Mouse (Mus musculus): ENCODE data around the gene Rasd2. TPM values are rescaled to one million over a fixed set of nuclear protein-coding genes. Genes with fewer than 3 reads are reported as not detected.

Rasd2 gene
- total and polyA plus RNA-seq, 3 experiments, result 2.9 to 5.6 (median 3.7) TPM

DNA sequence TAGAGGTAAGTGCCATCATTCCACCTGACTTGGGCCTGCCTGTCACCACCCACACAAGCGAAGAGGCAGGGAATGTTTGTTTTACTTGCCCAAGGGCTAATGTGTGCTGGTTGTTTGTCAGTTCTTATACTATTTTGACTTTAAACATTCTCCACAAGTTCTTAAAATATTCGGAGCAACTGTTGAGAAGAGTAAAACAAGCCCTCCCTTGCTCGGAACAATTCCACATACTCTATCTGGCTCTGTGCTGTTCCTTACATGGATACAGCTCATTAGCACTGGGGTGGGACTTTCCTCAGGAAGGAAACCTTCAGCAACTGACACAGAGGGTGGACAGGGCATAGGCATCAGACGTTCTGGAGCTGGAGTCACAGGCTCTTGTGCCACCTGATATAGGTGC is 15.9 kb upstream of the Rasd2 start:
- no peak for TF ChIP-seq CTCF (IDR thresholded peaks at IDR 0.05)
- TF ChIP-seq EP300 (IDR thresholded peaks at IDR 0.05; ENCODE audit: insufficient read depth, low read depth, low read length), result no peak
- no peak for TF ChIP-seq POLR2A (IDR thresholded peaks at IDR 0.05; ENCODE audit: insufficient read depth, low read depth, low read length)
- H3K27me3 ChIP-seq (ENCODE audit: control insufficient read depth, insufficient read depth, low read length), result no peaks in the 10 kb centered on the region
- no peak overlapping the region for H3K9ac ChIP-seq (ENCODE audit: low read depth, low read length)
- intact Hi-C loops (cut with DNase I), result no loop called here
- H3K27ac ChIP-seq, result peak overlapping the region; percentile 30
- no peaks in the 10 kb centered on the region for H3K79me2 ChIP-seq (replicated peaks; ENCODE audit: control insufficient read depth, insufficient read depth, low read length)
- no peaks in the 10 kb centered on the region for H3K36me3 ChIP-seq (ENCODE audit: control insufficient read depth, insufficient read depth, low read length)
- peaks cover 6% of the 10 kb centered on the region for H3K4me1 ChIP-seq (ENCODE audit: control insufficient read depth, insufficient read depth, low read length)
- 56% methylated on average over 4 of the region's 4 CpGs for WGBS
- peak in 1 of 2 experiments; percentile 17 for DNase-seq
- no peak overlapping the region for H3K4me3 ChIP-seq

GRCm38 (mm10) chr8:75198300-75198699 is 15.4 kb upstream of the Rasd2 start:
- Histone ChIP-seq H3K4me1 (ENCODE audit: control insufficient read depth, insufficient read depth, low read length) (peaks cover 6% of the 10 kb centered on the region), H3K27me3 (ENCODE audit: control insufficient read depth, insufficient read depth, low read length) (no peaks in the 10 kb centered on the region), H3K9ac (ENCODE audit: low read depth, low read length) (no peak overlapping the region), H3K4me3 (no peak overlapping the region), H3K79me2 (replicated peaks; ENCODE audit: control insufficient read depth, insufficient read depth, low read length) (no peaks in the 10 kb centered on the region), H3K27ac (peak overlapping the region; percentile 20), H3K36me3 (ENCODE audit: control insufficient read depth, insufficient read depth, low read length) (no peaks in the 10 kb centered on the region)
- TF ChIP-seq POLR2A (IDR thresholded peaks at IDR 0.05; ENCODE audit: insufficient read depth, low read depth, low read length) (no peak), CTCF (IDR thresholded peaks at IDR 0.05) (no peak)
- intact Hi-C loops (cut with DNase I), result no loop called here
- DNase-seq, result peak in 1 of 2 experiments; percentile 21

DNA sequence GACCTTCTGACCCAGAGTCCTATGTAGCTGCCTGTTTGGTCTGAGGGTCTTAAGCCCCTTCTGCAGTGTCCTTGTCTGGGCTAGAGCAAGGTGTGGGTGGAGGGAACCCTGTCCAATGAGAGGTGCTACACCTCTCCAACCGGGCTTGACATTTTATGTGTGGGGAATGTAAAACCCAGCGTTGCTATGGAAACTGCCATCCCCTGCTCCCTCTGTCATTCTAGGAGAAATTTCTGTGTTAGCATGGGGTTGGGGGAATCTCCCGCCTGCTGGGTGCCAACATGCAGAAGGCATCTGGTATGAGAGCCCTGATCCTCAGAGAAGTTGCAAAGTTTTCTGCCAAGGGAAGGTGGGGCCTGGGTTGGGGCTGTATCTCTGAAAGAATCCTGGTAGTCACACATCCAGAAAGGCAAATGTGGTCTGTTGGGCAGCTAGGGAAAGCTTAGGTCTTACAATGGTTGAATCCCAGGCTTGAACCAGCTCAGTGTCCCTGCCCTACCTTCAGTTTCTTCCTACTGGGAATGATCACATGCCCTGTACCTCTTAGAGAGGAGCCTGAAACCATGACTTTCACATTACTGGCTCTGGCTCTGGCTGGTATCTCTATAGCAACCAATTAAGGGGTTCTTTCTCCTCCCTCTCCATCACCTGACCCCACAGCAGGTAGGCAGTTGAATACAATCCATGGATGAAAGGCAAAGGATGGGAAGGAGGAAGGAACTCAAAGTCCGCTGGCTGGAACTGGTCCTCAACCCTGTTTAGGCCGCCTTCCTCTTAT is 14.6 kb upstream of the Rasd2 start:
- DNase-seq, result no peak
- H3K27me3 ChIP-seq (ENCODE audit: control insufficient read depth, insufficient read depth, low read length), result no peaks in the 10 kb centered on the region
- H3K27ac ChIP-seq, result peak overlapping the region; percentile 20
- H3K79me2 ChIP-seq (replicated peaks; ENCODE audit: control insufficient read depth, insufficient read depth, low read length), result no peaks in the 10 kb centered on the region
- H3K4me1 ChIP-seq (ENCODE audit: control insufficient read depth, insufficient read depth, low read length), result peaks cover 6% of the 10 kb centered on the region
- H3K36me3 ChIP-seq (ENCODE audit: control insufficient read depth, insufficient read depth, low read length), result no peaks in the 10 kb centered on the region
- no peak overlapping the region for H3K4me3 ChIP-seq
- no peak for TF ChIP-seq POLR2A (IDR thresholded peaks at IDR 0.05; ENCODE audit: insufficient read depth, low read depth, low read length)
- no peak for TF ChIP-seq EP300 (IDR thresholded peaks at IDR 0.05; ENCODE audit: insufficient read depth, low read depth, low read length)
- TF ChIP-seq CTCF (IDR thresholded peaks at IDR 0.05), result no peak
- WGBS, result 67% methylated on average over 5 of the region's 5 CpGs
- intact Hi-C loops (cut with DNase I), result no loop called here
- no peak overlapping the region for H3K9ac ChIP-seq (ENCODE audit: low read depth, low read length)

- Histone ChIP-seq H3K9ac (ENCODE audit: low read depth, low read length) (no peak overlapping the region), H3K79me2 (replicated peaks; ENCODE audit: control insufficient read depth, insufficient read depth, low read length) (no peaks in the 10 kb centered on the region), H3K27me3 (ENCODE audit: control insufficient read depth, insufficient read depth, low read length) (no peaks in the 10 kb centered on the region), H3K4me1 (ENCODE audit: control insufficient read depth, insufficient read depth, low read length) (peaks cover 6% of the 10 kb centered on the region), H3K4me3 (no peak overlapping the region), H3K36me3 (ENCODE audit: control insufficient read depth, insufficient read depth, low read length) (no peaks in the 10 kb centered on the region), H3K27ac (no peak overlapping the region)
- TF ChIP-seq POLR2A (IDR thresholded peaks at IDR 0.05; ENCODE audit: insufficient read depth, low read depth, low read length) (no peak), EP300 (IDR thresholded peaks at IDR 0.05; ENCODE audit: insufficient read depth, low read depth, low read length) (no peak), CTCF (IDR thresholded peaks at IDR 0.05) (no peak)
- intact Hi-C loops (cut with DNase I), result no loop called here
- DNase-seq, result peak in 1 of 2 experiments; percentile 10
- 35% methylated on average over 1 of the region's 1 CpGs for WGBS
Observed at GRCm38 (mm10) chr8:75199914-75200313, 13.8 kb upstream of the Rasd2 start.

- Histone ChIP-seq H3K36me3 (ENCODE audit: control insufficient read depth, insufficient read depth, low read length) (no peaks in the 10 kb centered on the region), H3K79me2 (replicated peaks; ENCODE audit: control insufficient read depth, insufficient read depth, low read length) (no peaks in the 10 kb centered on the region), H3K27me3 (ENCODE audit: control insufficient read depth, insufficient read depth, low read length) (no peaks in the 10 kb centered on the region), H3K27ac (no peak overlapping the region), H3K4me1 (ENCODE audit: control insufficient read depth, insufficient read depth, low read length) (peaks cover 6% of the 10 kb centered on the region), H3K9ac (ENCODE audit: low read depth, low read length) (no peak overlapping the region), H3K4me3 (no peak overlapping the region)
- intact Hi-C loops (cut with DNase I), result no loop called here
- no peak for DNase-seq
- no peak for TF ChIP-seq CTCF (IDR thresholded peaks at IDR 0.05)
- no peak for TF ChIP-seq POLR2A (IDR thresholded peaks at IDR 0.05; ENCODE audit: insufficient read depth, low read depth, low read length)
- no peak for TF ChIP-seq EP300 (IDR thresholded peaks at IDR 0.05; ENCODE audit: insufficient read depth, low read depth, low read length)
- WGBS, result 88% methylated on average over 8 of the region's 8 CpGs
Observed at GRCm38 (mm10) chr8:75202041-75202656, 11.6 kb upstream of the Rasd2 start.

- H3K4me1 ChIP-seq (ENCODE audit: control insufficient read depth, insufficient read depth, low read length), result peaks cover 4% of the 10 kb centered on the region
- no peaks in the 10 kb centered on the region for H3K36me3 ChIP-seq (ENCODE audit: control insufficient read depth, insufficient read depth, low read length)
- no peak overlapping the region for H3K27ac ChIP-seq
- no peak overlapping the region for H3K4me3 ChIP-seq
- no peak for DNase-seq
- H3K9ac ChIP-seq (ENCODE audit: low read depth, low read length), result no peak overlapping the region
- H3K27me3 ChIP-seq (ENCODE audit: control insufficient read depth, insufficient read depth, low read length), result no peaks in the 10 kb centered on the region
- no peak for TF ChIP-seq EP300 (IDR thresholded peaks at IDR 0.05; ENCODE audit: insufficient read depth, low read depth, low read length)
- no peak for TF ChIP-seq POLR2A (IDR thresholded peaks at IDR 0.05; ENCODE audit: insufficient read depth, low read depth, low read length)
- no peak for TF ChIP-seq CTCF (IDR thresholded peaks at IDR 0.05)
- intact Hi-C loops (cut with DNase I), result no loop called here
- WGBS, result 59% methylated on average over 3 of the region's 3 CpGs
- H3K79me2 ChIP-seq (replicated peaks; ENCODE audit: control insufficient read depth, insufficient read depth, low read length), result no peaks in the 10 kb centered on the region
Observed at GRCm38 (mm10) chr8:75202913-75203312, 10.8 kb upstream of the Rasd2 start.
